Mouse (Mus musculus): ENCODE measurements at regions not wholly inside any gene's neighbourhood (a gene's known extent, or its start where the extent isn't known, plus 50 kb on each side); places are given as distances from the start of the nearest gene placed in this dataset.

DNA sequence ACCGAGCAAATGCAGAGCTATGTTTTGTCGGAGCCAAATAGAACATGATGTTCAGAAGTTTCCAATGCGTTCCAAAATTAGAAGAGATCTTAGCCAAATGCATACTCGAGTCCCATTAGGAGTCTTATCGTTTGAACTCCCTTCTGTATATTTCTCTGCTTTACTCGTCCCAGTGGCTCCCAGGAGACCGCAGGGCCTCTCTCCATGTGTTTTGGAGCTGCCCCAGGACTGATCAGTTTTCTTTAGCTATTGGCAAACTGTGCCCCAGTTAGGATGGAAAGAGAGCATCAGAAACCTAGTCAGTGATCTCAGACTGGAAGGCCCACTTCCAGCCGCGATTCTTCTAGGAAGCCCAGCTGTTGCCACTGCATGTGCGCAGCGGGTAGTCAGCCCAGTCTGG lies 152.0 kb upstream of the Serp2 start:
- DNase-seq, result peak; percentile 82

DNA sequence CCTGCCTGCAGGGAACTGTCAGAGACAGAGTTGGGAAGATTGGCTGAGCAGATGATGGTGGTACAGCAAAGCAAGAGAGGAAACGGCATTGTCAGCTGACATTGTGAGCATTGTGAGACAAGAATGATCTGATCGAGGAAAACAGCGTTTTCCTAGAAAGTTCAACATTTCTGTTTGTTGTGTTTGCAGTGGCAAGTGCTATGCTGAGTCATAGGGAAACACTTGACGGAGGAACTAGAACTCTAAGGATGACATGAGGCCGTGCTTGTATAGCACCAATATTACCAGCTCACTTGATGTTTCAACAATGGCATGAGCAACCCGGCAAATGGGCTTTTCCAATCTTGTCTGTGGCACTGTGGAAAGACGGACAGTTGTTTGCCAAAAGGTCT lies 146.7 kb upstream of the Serp2 start:
- DNase-seq, result no peak

DNA sequence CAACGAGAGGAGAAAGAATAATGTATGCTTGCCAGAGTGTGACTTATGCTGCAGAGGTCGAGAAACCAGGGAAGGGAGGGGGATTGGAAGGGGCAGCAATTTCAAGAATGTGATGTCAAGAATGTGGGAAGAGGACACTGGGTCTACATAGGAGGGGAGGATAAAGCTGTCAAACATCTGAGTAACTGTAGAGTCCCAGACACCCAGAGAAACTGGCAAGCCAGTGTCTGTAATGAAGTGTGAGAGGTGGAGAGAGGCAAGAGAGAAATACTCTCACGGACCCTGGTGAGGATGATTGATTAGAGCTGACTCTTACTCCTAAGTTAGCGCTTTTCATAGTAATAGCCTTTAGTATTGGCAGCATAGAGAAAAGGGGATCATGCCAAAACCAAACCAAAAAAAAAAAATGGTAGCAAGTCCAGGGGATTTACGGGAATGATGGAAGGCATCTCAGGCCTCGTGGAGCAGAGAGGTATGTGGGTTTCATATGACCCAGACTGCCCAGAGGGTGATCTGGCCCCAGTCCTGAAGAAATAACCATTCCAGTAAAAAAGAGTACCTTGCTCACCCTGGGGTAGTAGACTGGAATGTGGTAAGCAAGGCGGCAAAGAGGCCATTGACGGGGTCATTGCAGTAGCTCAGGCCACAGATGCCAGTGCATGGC lies 146.2 kb upstream of the Serp2 start:
- DNase-seq, result no peak

DNA sequence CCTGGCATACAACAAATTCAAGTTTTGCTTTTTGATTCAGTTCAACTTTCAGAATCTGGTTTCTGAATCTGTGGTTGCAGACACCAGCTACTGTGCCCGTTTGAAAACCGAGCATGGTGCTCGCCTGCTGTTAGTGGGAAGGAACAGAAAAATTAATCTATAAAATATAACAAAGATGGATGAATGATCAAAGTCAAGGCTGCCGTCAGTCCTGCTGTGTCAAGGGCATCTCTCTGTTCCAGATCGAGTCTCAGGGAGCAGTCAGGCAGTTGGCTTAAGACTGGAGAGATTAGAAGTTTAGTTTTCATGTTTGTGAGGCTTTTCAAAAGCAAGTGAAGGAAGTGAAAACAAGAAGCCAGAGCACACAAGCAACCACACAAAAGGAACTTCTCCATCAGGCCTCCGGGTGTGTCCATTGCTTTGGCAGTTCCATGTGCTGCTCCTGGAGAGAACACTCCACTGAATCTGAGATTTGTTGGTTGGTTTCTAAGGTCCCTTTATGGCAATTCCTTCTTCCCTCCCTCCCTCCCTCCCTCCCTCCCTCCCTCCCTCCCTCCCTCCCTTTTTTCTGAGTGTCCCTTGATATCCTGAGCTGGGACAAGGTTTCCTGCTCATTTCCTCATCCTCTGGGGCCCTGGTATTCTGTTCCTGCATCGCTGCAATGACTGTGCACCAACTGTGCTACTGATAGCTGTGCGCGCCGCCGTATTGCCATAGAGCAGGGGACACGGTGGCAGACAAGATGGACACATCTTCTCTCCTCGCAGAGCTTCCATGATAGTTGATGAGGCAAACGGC lies 145.4 kb upstream of the Serp2 start:
- DNase-seq, result no peak

DNA sequence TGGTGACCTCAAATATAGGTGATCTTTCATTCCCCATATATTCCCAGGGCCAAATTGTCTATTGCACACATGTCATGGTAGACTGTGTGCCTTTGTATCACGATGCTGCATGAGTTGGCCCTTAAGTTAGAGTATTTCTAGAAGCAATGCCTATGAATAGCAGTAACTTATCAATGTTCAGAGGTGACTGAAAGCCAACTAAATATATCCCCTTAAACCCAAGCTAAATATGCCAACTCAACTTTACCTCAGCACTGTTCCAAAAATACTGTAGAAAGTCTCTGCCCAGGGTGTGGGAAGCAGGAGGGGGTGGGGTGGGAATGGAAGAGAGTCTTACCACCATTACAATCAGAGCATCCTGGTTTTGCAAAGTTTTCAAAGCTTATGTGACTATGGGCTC lies 144.6 kb upstream of the Serp2 start:
- no peak for DNase-seq

DNA sequence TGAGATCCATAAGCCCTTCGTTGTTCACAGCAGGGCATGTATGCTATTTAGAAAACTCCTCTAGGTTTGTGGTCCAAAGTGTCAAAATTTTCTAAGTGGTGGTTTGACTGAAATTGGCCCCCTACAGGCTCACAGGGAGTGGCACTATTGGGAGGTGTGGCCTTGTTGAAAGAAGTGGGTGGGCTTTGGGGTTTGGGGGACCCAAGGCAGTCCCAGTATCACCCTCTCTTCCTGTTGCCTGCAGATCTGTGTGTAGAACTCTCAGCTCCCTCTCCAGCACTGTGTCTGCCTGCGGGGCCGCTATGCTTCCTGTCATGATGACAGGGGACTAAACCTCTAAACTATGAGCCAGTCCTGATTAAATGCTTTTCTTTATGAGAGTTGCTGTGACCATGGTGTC lies 144.1 kb upstream of the Serp2 start:
- no peak for DNase-seq

DNA sequence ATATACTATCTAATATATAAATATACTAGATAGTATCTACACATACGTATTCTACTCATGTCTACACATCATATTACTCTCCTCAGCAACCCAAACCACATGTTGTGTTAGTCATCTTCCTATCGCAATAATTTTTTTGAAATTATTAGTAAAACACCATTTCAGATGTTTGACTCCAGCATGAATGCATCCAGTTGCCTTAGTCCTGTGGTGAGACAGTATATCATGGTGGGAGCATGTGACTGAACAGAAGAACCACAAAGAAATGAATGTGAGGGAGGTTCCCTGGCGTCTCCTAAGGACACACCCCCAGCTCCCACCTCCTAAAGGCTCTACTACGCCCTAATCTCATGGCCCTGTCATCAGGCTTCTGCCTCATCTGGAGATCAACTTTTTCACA lies 143.5 kb upstream of the Serp2 start:
- no peak for DNase-seq

DNA sequence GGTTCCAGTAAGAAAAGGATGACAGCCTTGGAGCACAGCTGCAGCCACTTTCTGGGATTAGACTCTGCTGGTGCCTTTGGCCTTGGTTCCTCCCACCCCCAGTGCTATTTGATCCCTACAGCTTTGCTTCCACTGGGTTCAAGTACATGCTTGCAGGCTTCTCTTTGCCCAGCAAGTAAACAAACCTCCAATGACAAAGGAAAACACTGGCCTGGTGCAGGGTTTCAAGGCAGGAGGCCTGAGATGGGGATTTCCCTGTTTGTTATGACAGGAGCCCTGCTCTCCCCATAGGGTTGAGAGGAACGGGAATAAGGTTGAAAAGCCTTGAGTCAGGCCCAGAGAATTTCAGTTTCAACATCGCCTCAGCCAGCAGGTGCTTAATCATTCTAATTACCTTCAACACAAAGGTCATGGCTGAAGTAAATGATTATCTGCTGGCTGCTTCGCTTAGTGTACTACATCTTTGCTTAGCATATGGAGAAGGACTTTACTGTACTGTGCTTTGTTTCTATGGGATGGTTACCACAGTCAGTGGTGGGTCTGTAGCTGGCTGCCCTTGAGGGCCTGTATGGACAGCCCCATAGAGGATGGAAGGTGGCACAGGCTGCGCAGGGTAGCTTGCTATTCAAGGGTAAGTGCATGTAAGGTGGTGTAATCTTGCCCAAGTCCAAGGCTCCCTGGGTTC lies 142.2 kb upstream of the Serp2 start:
- no peak for DNase-seq

DNA sequence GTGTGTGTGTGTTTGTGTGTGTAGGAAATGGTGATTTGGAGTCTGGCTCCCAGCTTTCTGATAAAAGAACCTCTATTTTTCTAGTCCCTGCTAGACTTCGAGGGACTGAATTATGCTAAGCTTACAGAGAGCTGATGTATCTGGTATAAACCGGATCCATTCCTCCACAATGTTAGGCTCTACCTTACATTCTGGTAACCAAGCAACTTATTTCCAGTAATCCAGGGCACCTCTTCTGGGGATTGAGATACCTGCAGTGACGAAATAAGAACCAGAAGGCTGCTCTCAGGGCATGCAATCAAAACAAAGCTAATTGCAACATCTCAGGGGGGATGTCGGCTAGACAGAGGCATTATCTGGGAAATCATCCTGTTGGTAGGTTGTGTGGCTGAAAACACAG lies 140.0 kb upstream of the Serp2 start:
- DNase-seq, result no peak

DNA sequence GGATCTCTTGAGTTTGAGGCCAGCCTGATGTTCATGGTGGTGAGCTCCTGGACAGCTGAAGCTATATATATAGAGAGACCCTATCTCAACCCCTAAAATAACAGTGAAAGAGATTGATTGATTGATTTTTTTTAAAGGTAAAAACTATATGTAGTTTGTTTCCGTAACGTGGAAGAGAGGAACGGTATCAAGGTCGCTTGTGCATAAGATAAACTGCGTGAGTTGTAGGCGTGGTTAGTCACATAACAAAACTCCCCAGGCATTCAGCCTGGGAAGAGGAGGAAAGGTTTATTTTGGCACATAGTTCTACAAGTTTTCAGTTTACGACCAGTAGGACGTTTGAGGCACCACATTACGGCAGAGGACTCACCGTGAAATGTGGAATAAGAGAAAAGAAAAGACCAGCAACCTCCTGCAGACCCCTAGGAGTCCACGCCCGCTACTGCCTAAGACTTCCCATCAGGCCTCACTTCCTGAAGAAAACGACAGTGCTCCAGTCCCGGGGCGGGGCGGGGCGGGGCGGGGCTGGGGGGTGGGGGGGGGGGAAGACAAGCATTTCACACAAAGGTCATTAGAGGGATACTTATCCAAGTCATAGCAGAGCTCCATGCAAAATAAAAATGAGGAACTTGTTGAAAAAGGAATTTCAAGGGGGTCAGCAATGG lies 139.1 kb upstream of the Serp2 start:
- DNase-seq, result no peak

DNA sequence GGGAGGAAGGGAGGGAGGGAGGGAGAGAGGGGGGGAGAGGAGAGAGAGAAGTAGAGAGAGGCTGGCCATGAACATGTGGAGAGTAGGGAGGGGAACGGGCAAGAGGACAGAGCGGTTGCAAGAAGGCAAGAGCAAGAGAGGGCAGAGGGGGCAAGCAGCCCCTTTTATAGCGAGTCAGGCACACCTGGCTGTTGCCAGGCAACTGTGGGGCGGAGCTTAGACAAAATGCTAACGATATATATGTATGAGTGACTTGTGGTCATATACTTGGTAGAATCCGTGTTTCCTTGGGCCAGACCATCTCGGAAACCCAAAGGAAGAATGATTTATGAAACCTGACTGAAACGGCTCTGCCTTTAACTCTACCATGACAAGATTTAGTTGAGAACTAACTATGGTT lies 138.2 kb upstream of the Serp2 start:
- no peak for DNase-seq

DNA sequence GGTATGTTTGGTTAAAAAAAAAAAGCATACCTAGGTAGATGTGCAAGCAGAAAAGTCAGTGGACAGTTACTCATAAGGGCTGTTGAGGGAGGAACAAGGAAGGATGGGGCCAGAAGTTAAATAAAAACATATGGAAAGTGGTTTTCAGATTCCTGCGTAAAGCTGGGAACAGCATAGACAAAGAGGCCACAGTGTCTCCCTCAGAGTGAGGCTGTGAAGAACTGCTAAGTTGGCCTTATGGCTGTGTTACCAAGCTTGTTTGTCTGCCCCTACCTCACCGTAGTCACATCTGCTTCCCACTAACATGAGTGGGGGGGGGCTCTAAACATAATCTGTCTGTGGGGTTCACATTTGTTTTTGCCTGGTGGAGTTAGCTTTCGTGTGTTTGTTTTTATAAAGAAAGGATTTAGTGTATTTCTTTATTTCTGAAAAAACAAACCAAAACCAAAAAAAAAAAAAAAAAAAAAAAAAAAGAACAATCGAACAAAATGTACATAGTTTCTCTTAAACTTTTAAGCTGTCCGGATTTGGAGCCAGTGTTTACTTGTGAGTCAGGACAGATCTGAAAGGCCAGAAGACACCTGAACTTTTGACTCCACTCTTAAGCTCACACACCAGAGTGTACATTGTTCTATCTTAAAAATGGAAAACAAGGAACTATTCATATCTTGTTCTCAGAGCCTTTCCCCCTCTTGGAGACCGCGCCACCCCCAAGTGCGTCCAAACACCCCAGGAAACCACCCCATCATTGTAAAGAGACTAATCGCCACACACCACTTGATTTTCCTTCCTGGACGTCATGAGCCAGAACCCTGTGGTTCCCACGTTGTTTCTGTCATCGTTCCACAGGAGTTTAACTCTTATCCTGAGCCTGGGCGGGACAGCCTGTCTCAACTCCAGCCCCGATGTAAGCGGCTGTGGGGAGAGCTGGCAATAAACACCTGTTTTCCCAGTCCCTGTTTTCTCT lies 136.9 kb upstream of the Serp2 start:
- peak; percentile 20 for DNase-seq

DNA sequence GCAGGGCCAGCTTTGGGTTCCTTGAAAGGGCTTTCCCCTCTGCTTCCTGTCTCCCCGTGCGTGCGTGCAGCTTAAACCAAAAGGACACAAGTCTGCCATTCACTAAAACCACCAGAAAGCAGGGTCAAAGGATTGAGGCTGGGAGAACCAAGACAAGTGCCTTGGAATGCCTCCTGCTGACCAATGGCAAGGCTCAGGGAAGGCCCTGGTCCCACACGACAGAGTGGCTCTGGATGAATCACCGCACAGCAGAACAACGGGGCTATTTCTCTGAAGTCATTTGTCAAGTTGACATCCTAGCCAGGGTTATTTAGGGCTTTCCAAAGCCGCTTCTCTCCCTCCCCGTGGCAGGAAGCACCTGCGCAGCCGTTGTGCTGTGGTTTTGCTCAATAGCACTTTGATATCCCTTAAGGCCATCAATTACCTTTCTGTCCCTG lies 131.3 kb upstream of the Serp2 start:
- peak; percentile 16 for DNase-seq

DNA sequence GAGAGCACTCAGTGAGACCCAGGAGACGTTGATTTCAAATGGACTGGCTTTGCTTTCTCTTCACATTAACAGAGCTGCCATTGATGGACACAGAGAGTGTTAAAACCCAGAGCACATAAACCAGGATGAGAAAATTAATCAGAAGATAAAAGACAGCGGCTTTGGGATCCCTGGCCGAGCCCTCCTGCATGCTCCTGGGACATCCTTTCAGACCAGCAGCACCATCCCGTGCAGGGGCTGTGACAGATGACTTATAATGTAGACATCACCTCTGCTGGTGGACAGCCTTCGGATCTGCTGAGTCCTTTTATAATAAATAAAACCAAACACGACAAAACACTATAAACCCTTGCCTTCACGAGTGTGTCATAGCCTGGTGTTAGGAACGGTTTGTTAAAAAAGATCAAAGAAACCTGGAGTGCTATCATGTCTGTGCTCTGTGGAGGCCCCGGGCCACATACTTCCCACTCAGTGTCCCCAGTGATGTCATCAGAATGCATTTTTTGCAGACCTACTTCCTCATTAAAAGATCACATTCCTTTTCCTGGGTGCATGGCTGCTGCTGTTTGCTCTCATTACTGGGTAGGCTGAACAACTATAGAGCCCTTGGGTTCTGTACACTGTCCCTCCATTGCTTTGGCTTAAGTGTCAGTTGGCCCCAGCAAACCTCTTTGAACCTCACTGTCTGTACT lies 130.2 kb upstream of the Serp2 start:
- no peak for DNase-seq

DNA sequence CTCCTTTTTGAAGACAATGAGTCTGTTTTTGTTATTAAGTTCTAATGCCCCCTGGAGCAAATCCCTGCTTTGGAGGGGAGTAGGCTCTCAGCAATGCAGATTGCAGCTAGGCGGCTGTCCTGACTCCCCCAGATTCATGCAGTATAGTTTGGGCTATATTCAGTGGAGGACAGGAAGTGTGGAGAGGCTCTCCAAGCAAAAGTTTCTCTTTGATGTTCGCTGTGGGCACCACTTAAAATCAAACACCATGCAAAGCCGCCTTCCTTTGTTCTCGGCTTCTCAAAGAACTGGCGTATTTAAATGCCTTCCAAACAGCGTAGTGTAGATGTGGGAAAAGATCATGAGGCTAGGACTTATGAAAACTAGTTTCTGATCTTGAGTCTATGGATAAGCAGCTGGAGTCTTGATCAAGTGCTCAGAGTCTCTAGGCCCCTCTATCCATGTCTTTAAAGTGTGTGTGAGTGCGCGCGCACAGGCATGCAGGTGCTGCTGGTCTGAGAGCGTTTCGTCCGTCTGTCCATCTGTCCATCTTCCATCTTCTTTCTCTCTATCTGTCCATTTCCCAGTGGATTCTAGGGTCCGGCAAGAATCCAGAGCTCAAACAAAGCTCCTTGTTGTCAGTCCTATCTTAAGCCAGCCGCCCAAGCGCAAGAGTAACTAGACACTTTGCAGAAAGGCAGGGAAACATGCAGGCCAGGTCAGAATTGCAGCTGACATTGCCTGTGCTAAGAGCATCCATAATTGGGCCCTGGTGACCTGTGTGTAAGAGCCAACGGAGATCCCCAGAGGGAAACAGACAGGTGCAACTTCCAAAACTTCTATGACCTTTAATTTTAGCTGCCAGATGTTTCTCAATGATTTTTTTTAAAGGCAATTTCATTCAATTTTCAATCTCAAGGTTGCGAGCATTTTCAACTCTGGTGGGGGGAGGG lies 129.4 kb upstream of the Serp2 start:
- no peak for DNase-seq

DNA sequence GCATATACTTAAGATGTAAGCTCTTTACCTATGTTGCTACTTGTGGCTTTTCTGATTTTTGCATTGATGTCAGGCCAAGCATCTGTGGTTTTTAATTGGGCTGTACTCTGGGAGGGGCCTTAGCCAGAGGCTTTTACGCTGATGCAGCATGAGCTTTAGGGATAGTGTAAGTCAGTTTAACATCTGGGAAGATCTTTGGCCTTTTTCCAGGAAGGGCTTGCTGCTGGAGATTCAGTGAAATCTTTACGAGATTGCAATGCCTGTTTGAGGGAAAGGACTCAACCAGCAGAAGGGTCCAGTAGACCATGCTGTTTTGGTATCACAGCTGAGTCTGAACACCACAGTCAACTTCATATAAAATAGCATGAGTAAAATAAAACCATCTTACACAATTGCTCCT lies 127.6 kb upstream of the Serp2 start:
- DNase-seq, result no peak

DNA sequence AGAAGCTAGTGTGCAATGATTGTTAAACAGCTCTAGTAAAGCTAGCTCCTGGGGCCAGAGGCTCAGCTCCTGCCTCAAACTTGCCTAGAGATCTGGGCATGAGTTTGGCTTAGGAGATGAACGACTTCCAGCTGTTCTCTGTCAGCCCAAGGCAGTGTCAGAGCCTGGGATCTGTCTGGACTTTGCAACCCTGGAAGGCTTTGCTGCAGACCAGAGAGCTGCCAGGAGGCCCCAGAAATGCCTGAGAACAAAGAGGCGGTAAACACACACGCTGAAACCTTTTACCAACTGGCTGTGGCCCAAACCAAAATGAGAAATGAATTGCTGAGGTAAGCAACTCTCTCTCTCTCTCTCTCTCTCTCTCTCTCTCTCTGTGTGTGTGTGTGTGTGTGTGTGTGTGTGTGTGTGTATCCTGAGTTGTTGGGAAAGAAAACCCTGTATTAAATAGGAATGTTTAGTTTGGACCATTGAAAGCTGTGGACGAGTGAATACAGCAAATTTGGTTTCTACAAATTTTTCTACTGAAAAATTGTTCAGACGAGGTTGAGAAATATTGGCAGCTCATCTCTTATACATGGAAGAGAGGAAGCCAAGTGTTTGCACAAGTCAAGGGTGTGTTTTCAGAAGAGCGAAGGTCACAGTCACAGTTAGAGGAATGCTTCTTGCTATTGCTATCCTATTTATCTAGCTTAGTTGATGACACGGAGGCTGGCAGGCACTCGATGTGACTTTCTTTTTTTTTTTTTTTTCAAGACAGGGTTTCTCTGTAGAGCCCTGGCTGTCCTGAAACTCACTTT lies 125.1 kb upstream of the Serp2 start:
- DNase-seq, result peak; percentile 74

DNA sequence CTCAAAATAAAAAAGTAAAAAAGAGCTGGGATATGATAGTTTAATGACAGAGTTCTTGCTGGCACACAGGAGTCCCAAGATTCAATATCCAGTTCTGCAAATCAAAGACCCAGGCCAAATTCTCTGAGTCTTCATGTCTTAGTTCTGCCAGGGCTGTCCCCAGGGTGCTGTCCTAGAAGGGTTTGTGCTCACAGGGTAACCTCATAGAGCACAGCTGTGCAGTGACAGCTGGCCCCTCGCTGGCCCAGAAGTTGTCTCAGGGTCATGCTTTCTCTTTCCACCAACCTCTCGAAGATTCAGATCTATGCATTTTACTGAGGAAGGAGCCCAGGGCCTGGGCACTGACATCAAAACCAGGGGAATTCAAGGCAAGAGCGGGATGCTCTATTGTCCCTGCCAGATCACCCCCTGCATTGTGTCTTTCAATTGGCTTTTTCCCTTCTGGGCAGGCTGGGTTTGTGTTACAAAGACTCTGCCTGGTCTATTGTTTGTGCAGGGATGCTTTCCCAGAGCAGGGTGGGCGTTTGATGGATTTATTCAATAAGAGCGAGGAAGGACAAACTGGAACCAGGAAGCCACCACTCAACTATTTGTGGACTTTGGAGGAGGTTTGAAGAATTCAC lies 121.9 kb upstream of the Serp2 start:
- peak; percentile 60 for DNase-seq

DNA sequence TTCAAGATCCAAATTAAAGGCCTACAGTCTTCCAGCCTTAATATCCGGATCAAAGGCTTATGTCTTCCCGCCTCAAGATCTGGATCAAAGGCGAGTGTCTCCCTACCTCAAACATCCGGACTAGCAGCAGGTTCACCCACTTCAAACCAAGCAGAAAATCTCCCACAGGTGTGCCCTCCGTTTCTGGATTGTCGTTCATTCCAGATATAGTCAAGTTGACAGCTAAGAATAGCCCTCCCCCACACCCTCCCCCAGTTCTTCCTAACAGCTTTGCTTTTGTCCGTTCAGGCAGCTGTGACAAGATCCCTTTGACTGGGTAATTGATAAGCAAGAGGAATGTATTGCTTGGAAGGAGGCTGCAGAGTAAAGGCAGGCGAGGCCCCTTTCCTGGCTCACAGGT lies 118.3 kb upstream of the Serp2 start:
- DNase-seq, result no peak
